Mouse (Mus musculus): ENCODE results near the gene Lamb3.

Gene Lamb3

GRCm38 (mm10) chr1:193338363-193338995, 131.0 kb downstream of the Lamb3 start:
- DNase-seq (ENCODE audit: low read depth, low spot score) = no peak

GRCm38 (mm10) chr1:193342198-193342946, 134.9 kb downstream of the Lamb3 start:
- DNase-seq (ENCODE audit: low read depth, low spot score) = no peak

GRCm38 (mm10) chr1:193343853-193344252, 136.4 kb downstream of the Lamb3 start:
- no peak for DNase-seq (ENCODE audit: low read depth, low spot score)

GRCm38 (mm10) chr1:193344976-193345375, 137.5 kb downstream of the Lamb3 start:
- no peak for DNase-seq (ENCODE audit: low read depth, low spot score)

- no peak for DNase-seq (ENCODE audit: low read depth, low spot score)
These were observed 139.4 kb downstream of the Lamb3 start for GRCm38 (mm10) chr1:193346908-193347307.

- no peak for DNase-seq (ENCODE audit: low read depth, low spot score)
These were observed 140.9 kb downstream of the Lamb3 start for GRCm38 (mm10) chr1:193348261-193348962.

GRCm38 (mm10) chr1:193349702-193350545, 142.4 kb downstream of the Lamb3 start:
- no peak for DNase-seq (ENCODE audit: low read depth, low spot score)

GRCm38 (mm10) chr1:193350546-193350801, 143.0 kb downstream of the Lamb3 start:
- no peak for DNase-seq (ENCODE audit: low read depth, low spot score)

- DNase-seq (ENCODE audit: low read depth, low spot score) = no peak
These were observed 144.1 kb downstream of the Lamb3 start for GRCm38 (mm10) chr1:193351583-193351982.

- DNase-seq (ENCODE audit: low read depth, low spot score) = no peak
These were observed 151.7 kb downstream of the Lamb3 start for GRCm38 (mm10) chr1:193359199-193359598.

GRCm38 (mm10) chr1:193361181-193361580, 153.7 kb downstream of the Lamb3 start:
- no peak for DNase-seq (ENCODE audit: low read depth, low spot score)

GRCm38 (mm10) chr1:193362078-193362477, 154.6 kb downstream of the Lamb3 start:
- DNase-seq (ENCODE audit: low read depth, low spot score) = no peak

- no peak for DNase-seq (ENCODE audit: low read depth, low spot score)
These were observed 156.3 kb downstream of the Lamb3 start for GRCm38 (mm10) chr1:193363801-193364231.

GRCm38 (mm10) chr1:193368055-193368454, 160.6 kb downstream of the Lamb3 start:
- no peak for DNase-seq (ENCODE audit: low read depth, low spot score)

GRCm38 (mm10) chr1:193369091-193369490, 161.6 kb downstream of the Lamb3 start:
- no peak for DNase-seq (ENCODE audit: low read depth, low spot score)

GRCm38 (mm10) chr1:193370096-193370495, 162.6 kb downstream of the Lamb3 start, which contains the start of gene Camk1g:
TSS of gene Camk1g (minus strand) at chr1:193370298.
- no peak for DNase-seq (ENCODE audit: low read depth, low spot score)

- DNase-seq (ENCODE audit: low read depth, low spot score) = no peak
These were observed 166.5 kb downstream of the Lamb3 start for GRCm38 (mm10) chr1:193373906-193374413.

GRCm38 (mm10) chr1:193376478-193377134, 169.1 kb downstream of the Lamb3 start:
- DNase-seq (ENCODE audit: low read depth, low spot score) = no peak

- DNase-seq (ENCODE audit: low read depth, low spot score) = no peak
These were observed 172.1 kb downstream of the Lamb3 start for GRCm38 (mm10) chr1:193379634-193380033.

- no peak for DNase-seq (ENCODE audit: low read depth, low spot score)
These were observed 173.4 kb downstream of the Lamb3 start for GRCm38 (mm10) chr1:193380877-193381276.
